Mouse (Mus musculus): ENCODE measurements around the gene Prss50. TPM values are rescaled to one million over a fixed set of nuclear protein-coding genes. Genes with fewer than 3 reads are reported as not detected.

Gene Prss50
- polyA plus RNA-seq, 1 experiment from 2014 or later: 0.43 TPM

GRCm38 (mm10) chr9:110858523-110858922, 756 bp downstream of the Prss50 start:
- H3K9ac ChIP-seq (replicated peaks; ENCODE audit: low read depth, low read length): no peak overlapping the region
- H3K9me3 ChIP-seq (ENCODE audit: control insufficient read depth, low read length): no peaks in the 10 kb centered on the region
- no peaks in the 10 kb centered on the region for H3K36me3 ChIP-seq (ENCODE audit: control insufficient read depth, insufficient read depth, low read length)
- no peak overlapping the region for H3K4me2 ChIP-seq (ENCODE audit: low read depth, low read length)
- no peak overlapping the region for H3K27ac ChIP-seq (ENCODE audit: low read depth, low read length)
- WGBS: 54% methylated on average over 5 of the region's 5 CpGs
- no peaks in the 10 kb centered on the region; the same call in 1 of the 2 replicates for H3K27me3 ChIP-seq (ENCODE audit: control insufficient read depth, insufficient read depth, low read length)
- no peak for ATAC-seq (ENCODE audit: low read depth)
- H3K4me3 ChIP-seq (ENCODE audit: low read depth, low read length): no peak overlapping the region
- H3K4me1 ChIP-seq (ENCODE audit: control insufficient read depth, insufficient read depth, low read length): no peaks in the 10 kb centered on the region

- H3K27ac ChIP-seq (ENCODE audit: low read depth, low read length): no peak overlapping the region
- no peaks in the 10 kb centered on the region for H3K4me1 ChIP-seq (ENCODE audit: control insufficient read depth, insufficient read depth, low read length)
- WGBS: 82% methylated on average over 5 of the region's 5 CpGs
- H3K4me3 ChIP-seq (ENCODE audit: low read depth, low read length): no peak overlapping the region
- H3K36me3 ChIP-seq (ENCODE audit: control insufficient read depth, insufficient read depth, low read length): no peaks in the 10 kb centered on the region
- no peak for ATAC-seq (ENCODE audit: low read depth)
- H3K27me3 ChIP-seq (ENCODE audit: control insufficient read depth, insufficient read depth, low read length): no peaks in the 10 kb centered on the region; the same call in 1 of the 2 replicates
- no peak overlapping the region for H3K9ac ChIP-seq (replicated peaks; ENCODE audit: low read depth, low read length)
- H3K9me3 ChIP-seq (ENCODE audit: control insufficient read depth, low read length): no peaks in the 10 kb centered on the region
- H3K4me2 ChIP-seq (ENCODE audit: low read depth, low read length): no peak overlapping the region
Measured at GRCm38 (mm10) chr9:110858967-110859596, 1.3 kb downstream of the Prss50 start.

GRCm38 (mm10) chr9:110871030-110871429, 13.3 kb downstream of the Prss50 start:
- Histone ChIP-seq H3K9me3 (ENCODE audit: control insufficient read depth, low read length) (no peaks in the 10 kb centered on the region), H3K27me3 (ENCODE audit: control insufficient read depth, insufficient read depth, low read length) (0 out of 2 replicates have a peak, but pooled peaks cover 7% of the 10 kb centered on the region), H3K4me3 (ENCODE audit: low read depth, low read length) (no peak overlapping the region), H3K4me1 (ENCODE audit: control insufficient read depth, insufficient read depth, low read length) (peaks cover 11% of the 10 kb centered on the region; the same call in 1 of the 2 replicates), H3K9ac (replicated peaks; ENCODE audit: low read depth, low read length) (no peak overlapping the region), H3K4me2 (ENCODE audit: low read depth, low read length) (no peak overlapping the region), H3K36me3 (ENCODE audit: control insufficient read depth, insufficient read depth, low read length) (no peaks in the 10 kb centered on the region), H3K27ac (ENCODE audit: low read depth, low read length) (no peak overlapping the region)
- no peak for ATAC-seq (ENCODE audit: low read depth)
- 18% methylated on average over 7 of the region's 7 CpGs for WGBS

- ATAC-seq (ENCODE audit: low read depth): peak; percentile 71
- WGBS: 9% methylated on average over 33 of the region's 40 CpGs
Measured at GRCm38 (mm10) chr9:110873681-110874659, 16.2 kb downstream of the Prss50 start.

GRCm38 (mm10) chr9:110874660-110875191, 17.0 kb downstream of the Prss50 start:
- Histone ChIP-seq H3K4me2 (ENCODE audit: low read depth, low read length) (no peak overlapping the region), H3K27ac (ENCODE audit: low read depth, low read length) (no peak overlapping the region), H3K36me3 (ENCODE audit: control insufficient read depth, insufficient read depth, low read length) (no peaks in the 10 kb centered on the region), H3K4me3 (ENCODE audit: low read depth, low read length) (no peak overlapping the region), H3K4me1 (ENCODE audit: control insufficient read depth, insufficient read depth, low read length) (peaks cover 11% of the 10 kb centered on the region; the same call in 1 of the 2 replicates), H3K27me3 (ENCODE audit: control insufficient read depth, insufficient read depth, low read length) (peaks cover 13% of the 10 kb centered on the region), H3K9ac (replicated peaks; ENCODE audit: low read depth, low read length) (no peak overlapping the region), H3K9me3 (ENCODE audit: control insufficient read depth, low read length) (no peaks in the 10 kb centered on the region)
- ATAC-seq (ENCODE audit: low read depth): peak; percentile 63
- 6% methylated on average over 3 of the region's 3 CpGs for WGBS

More at GRCm38 (mm10) chr9:110873681-110874659, 16.2 kb downstream of the Prss50 start:
- H3K27ac ChIP-seq (ENCODE audit: low read depth, low read length): no peak overlapping the region
- H3K4me3 ChIP-seq (ENCODE audit: low read depth, low read length): peak overlapping the region; percentile 20
- H3K9me3 ChIP-seq (ENCODE audit: control insufficient read depth, low read length): no peaks in the 10 kb centered on the region
- H3K4me2 ChIP-seq (ENCODE audit: low read depth, low read length): peak overlapping the region; percentile 40
- peaks cover 11% of the 10 kb centered on the region; the same call in 1 of the 2 replicates for H3K4me1 ChIP-seq (ENCODE audit: control insufficient read depth, insufficient read depth, low read length)
- no peaks in the 10 kb centered on the region for H3K36me3 ChIP-seq (ENCODE audit: control insufficient read depth, insufficient read depth, low read length)
- peak overlapping the region; percentile 17; the same call in 1 of the 2 replicates for H3K9ac ChIP-seq (replicated peaks; ENCODE audit: low read depth, low read length)
- peaks cover 7% of the 10 kb centered on the region; the same call in 1 of the 2 replicates for H3K27me3 ChIP-seq (ENCODE audit: control insufficient read depth, insufficient read depth, low read length)

- Histone ChIP-seq H3K4me1 (ENCODE audit: control insufficient read depth, insufficient read depth, low read length) (peaks cover 14% of the 10 kb centered on the region), H3K4me3 (ENCODE audit: low read depth, low read length) (no peak overlapping the region), H3K27me3 (ENCODE audit: control insufficient read depth, insufficient read depth, low read length) (peaks cover 18% of the 10 kb centered on the region), H3K36me3 (ENCODE audit: control insufficient read depth, insufficient read depth, low read length) (no peaks in the 10 kb centered on the region), H3K9me3 (ENCODE audit: control insufficient read depth, low read length) (no peaks in the 10 kb centered on the region), H3K4me2 (ENCODE audit: low read depth, low read length) (no peak overlapping the region), H3K9ac (replicated peaks; ENCODE audit: low read depth, low read length) (no peak overlapping the region), H3K27ac (ENCODE audit: low read depth, low read length) (no peak overlapping the region)
- peak; percentile 42; the same call in 1 of the 2 replicates for ATAC-seq (ENCODE audit: low read depth)
- whole genome bisulfite sequencing: 13% methylated on average over 6 of the region's 6 CpGs
Measured at GRCm38 (mm10) chr9:110875288-110875695, 17.5 kb downstream of the Prss50 start.

GRCm38 (mm10) chr9:110877353-110877752, 19.6 kb downstream of the Prss50 start:
- H3K4me1 ChIP-seq (ENCODE audit: control insufficient read depth, insufficient read depth, low read length): peaks cover 17% of the 10 kb centered on the region
- WGBS: 95% methylated on average over 1 of the region's 1 CpGs
- H3K27me3 ChIP-seq (ENCODE audit: control insufficient read depth, insufficient read depth, low read length): peaks cover 29% of the 10 kb centered on the region
- no peak overlapping the region for H3K4me3 ChIP-seq (ENCODE audit: low read depth, low read length)
- no peak overlapping the region for H3K9ac ChIP-seq (replicated peaks; ENCODE audit: low read depth, low read length)
- no peak overlapping the region for H3K4me2 ChIP-seq (ENCODE audit: low read depth, low read length)
- H3K9me3 ChIP-seq (ENCODE audit: control insufficient read depth, low read length): no peaks in the 10 kb centered on the region
- no peak for ATAC-seq (ENCODE audit: low read depth)
- H3K36me3 ChIP-seq (ENCODE audit: control insufficient read depth, insufficient read depth, low read length): no peaks in the 10 kb centered on the region
- H3K27ac ChIP-seq (ENCODE audit: low read depth, low read length): no peak overlapping the region

GRCm38 (mm10) chr9:110877888-110878287, 20.1 kb downstream of the Prss50 start:
- peaks cover 25% of the 10 kb centered on the region for H3K27me3 ChIP-seq (ENCODE audit: control insufficient read depth, insufficient read depth, low read length)
- H3K9ac ChIP-seq (replicated peaks; ENCODE audit: low read depth, low read length): no peak overlapping the region
- no peak overlapping the region for H3K27ac ChIP-seq (ENCODE audit: low read depth, low read length)
- no peak overlapping the region for H3K4me3 ChIP-seq (ENCODE audit: low read depth, low read length)
- no peaks in the 10 kb centered on the region for H3K9me3 ChIP-seq (ENCODE audit: control insufficient read depth, low read length)
- H3K4me2 ChIP-seq (ENCODE audit: low read depth, low read length): no peak overlapping the region
- WGBS: 81% methylated on average over 5 of the region's 5 CpGs
- peaks cover 17% of the 10 kb centered on the region for H3K4me1 ChIP-seq (ENCODE audit: control insufficient read depth, insufficient read depth, low read length)
- no peak for ATAC-seq (ENCODE audit: low read depth)
- H3K36me3 ChIP-seq (ENCODE audit: control insufficient read depth, insufficient read depth, low read length): no peaks in the 10 kb centered on the region

All from neural tube, embryonic 14.5 days (tissue).